Mouse (Mus musculus) brain, embryonic 14.5 days (tissue): ENCODE results near the gene Naa15.

Experiments
- CTCF ChIP-seq: fragments of 200-500 bp; IDR thresholded peaks from 2 replicates; pipeline ENCODE4 v1.5.1; 2012; ENCODE audit warnings: inconsistent platforms, mild to moderate bottlenecking, moderate library complexity, borderline replicate concordance; ENCODE audit not compliant: insufficient read depth, insufficient read length; ENCODE audit errors: extremely low read depth
- POLR2A ChIP-seq: fragments of 200-500 bp; IDR thresholded peaks from 2 replicates; pipeline ENCODE4 v1.6.1; 2012; ENCODE audit warnings: mild to moderate bottlenecking, inconsistent platforms, borderline replicate concordance; ENCODE audit not compliant: poor library complexity, insufficient read depth, insufficient read length, severe bottlenecking; ENCODE audit errors: extremely low read depth

- TF ChIP-seq CTCF (no peak), POLR2A (no peak)
Observed at GRCm38 (mm10) chr3:51416364-51417134, 1.6 kb downstream of the Naa15 start.
